Mouse (Mus musculus): ENCODE results near the gene Sdad1.
"Not testable (repeated sequence)": the region's sequence is repeated elsewhere in the genome, so short reads cannot be mapped to it uniquely, and the experiment has no call there.

The Sdad1 gene

DNA sequence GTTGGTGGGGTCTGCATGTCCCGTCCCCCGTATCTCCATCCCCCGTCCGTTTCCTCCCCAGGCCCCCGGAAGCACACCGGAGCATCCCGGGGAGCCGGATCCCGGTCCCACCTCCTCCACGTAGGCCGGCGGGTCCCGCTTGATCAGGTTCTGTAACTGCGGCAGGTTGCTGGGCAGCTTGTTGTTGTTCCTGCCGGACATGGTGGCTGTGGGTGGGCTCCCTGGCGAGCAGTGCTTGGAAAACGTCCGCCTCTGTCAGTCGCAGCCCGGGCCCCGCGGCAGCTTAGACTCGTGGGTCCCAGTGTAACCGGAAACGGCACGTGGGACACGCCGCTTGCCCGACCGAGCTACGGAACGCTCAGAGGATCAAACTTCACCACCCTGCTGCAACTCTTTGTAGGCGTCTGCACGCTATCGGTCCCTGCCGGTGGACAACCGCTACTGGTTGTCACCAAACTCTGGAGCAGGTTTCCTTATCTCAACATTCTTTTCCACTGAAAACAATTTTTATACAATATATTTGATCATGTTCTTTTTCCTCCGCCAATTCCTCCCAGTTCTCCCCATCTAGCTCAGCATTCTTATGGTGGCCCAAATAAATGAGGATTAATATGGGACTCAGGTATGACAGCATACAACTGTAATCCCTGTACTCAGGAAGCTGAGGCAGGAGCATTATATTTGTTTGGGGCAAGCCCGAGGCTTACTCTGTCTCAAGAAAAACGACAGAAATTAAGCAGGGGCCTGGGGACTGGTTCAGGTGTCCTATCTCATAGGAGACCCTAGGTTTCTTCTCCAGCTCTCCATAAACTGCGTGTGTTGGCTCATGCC, at the start of gene Sdad1:
TSS of gene Sdad1 (minus strand) at position 799 of the 831 bp plus-strand sequence.
- peak; percentile 96 for DNase-seq

- no peak for DNase-seq
Observed at GRCm38 (mm10) chr5:92358767-92359455, 48.6 kb upstream of the Sdad1 start.

DNA sequence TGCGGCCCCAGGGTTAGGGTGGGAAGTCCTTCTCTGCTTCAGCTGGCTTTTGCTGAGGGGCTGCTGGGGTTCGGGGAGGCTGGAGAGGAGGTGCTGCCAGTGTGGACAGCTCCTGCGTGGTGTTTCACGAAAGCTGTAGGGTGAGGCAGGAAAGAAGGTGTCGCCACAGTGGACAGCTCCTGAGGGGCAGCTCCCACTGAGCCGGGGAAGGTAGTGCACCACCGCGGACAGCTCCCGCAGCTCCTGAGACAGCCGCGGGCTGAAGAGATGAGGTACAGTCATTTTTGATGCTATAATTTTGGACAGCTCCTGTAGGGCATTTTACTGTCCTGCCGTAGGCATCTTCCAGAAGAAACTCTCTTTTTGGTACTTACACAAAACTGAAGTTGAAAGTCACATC, 47.8 kb upstream of the Sdad1 start:
- no peak for DNase-seq

- no peak for DNase-seq
Observed at GRCm38 (mm10) chr5:92353517-92353916, 43.2 kb upstream of the Sdad1 start.

DNA sequence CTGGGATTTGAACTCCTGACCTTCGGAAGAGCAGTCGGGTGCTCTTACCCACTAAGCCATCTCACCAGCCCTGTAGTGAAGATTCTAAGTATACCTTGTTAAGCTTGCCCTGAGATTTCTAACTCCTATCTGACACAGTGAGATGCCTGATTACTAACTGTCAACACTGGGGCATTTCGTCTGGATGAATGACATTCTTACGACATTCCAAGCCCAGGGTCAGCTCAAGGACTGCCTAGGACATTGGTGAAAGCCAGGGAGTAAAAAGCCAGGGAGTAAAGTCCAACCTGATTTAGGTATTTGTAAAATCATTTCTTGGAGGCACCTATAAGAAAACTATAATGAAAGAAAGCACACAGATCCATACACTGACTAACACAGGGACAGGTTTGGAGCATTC, 42.4 kb upstream of the Sdad1 start:
- not testable (repeated sequence) for DNase-seq

GRCm38 (mm10) chr5:92349731-92350130, 39.5 kb upstream of the Sdad1 start:
- no peak for DNase-seq

DNA sequence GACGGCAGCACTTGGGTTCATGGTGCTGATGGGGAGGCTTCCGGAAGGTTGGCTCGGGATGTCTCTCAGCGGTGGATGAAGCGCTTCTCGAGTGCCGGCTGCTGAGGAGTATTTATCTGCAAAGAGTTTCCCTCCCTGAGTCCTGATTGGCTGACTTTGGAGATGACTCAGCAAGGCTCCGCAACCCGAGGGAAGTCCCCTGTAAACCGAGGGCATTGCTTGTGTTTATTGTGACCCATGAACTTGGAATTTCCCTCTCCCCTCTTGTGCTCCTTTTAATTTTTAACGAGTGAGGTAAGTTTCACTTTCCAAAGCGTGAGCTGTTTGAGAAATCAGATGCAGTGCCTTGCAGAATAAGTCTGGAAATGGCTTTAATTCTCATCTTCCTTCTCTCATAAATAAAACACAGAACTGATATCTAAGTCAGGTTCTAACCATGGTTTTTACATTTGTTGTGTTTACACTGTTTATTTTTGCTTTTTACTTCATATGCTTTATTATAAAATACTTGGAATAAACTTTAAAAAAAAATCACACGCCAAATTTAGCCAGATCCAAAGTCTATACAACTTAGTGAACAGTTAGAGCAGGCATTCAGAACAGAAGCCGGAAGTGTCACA, 38.6 kb upstream of the Sdad1 start, which contains the start of gene Cxcl10:
TSS of gene Cxcl10 (minus strand) at position 96 of the 620 bp plus-strand sequence.
- peak; percentile 81 for DNase-seq

- no peak for DNase-seq
Observed at GRCm38 (mm10) chr5:92345006-92345405, 34.7 kb upstream of the Sdad1 start.

DNA sequence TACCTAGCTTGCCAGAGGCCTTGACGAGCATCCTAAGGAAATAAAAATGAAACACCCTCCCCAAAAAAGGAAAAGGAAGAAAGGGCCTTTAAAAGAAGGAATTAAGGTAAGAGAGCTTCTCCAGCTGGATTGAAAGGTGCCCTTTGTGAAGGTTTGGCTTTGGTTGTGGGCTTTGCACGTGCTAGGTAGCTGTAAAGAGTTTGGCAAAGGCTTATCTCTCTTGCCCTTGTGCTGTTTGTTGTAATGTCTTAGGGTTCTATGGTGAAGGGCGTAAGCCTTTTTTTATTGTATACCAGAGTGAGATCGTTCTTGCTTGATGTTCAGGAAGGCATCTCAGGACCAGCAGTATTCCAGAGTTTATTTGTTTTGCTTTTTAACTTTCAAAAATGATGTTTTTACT, 30.3 kb upstream of the Sdad1 start:
- no peak for DNase-seq

GRCm38 (mm10) chr5:92336743-92337142, 26.5 kb upstream of the Sdad1 start:
- no peak for DNase-seq

- DNase-seq: peak; percentile 73
Observed at GRCm38 (mm10) chr5:92332359-92332840, 22.1 kb upstream of the Sdad1 start.

DNA sequence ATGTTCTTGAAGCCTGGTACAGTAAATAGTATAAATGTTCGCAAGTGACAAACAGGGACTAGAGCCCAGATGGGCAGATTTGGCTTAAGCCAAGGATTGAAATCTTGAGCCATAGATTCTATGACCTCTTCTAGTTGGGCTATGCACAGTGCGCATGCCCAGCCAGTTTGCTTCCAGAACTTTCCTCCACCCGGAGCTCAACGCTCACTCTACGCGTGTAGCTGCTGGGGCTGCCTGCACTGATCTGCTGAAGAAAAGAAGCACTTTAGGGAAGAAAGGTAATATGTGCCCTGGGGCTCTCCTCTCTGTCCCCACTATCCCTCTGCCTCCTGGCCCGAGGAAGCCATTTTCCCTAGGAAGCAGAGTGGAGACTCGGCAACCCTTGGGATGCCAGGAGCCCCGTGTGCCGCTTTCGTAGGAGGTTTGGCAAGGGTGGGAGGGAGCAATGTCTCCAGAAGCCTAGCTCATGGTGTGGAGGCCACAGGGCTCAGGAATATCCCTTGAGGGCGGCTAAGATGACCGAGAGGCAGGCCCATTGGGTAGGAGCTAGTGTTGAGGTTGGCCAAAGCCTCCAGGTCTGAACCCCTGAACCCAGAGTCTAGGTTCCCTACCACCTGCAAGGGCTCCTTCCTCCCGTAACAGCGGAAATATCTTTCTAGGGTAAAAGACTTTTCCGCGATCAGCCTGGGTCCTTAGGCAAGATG, 21.5 kb upstream of the Sdad1 start, which contains the start of gene Art3:
TSS of gene Art3 (plus strand) at position 193 of the 704 bp plus-strand sequence.
- DNase-seq: no peak

- DNase-seq: no peak
Observed at GRCm38 (mm10) chr5:92331122-92331521, 20.8 kb upstream of the Sdad1 start.

DNA sequence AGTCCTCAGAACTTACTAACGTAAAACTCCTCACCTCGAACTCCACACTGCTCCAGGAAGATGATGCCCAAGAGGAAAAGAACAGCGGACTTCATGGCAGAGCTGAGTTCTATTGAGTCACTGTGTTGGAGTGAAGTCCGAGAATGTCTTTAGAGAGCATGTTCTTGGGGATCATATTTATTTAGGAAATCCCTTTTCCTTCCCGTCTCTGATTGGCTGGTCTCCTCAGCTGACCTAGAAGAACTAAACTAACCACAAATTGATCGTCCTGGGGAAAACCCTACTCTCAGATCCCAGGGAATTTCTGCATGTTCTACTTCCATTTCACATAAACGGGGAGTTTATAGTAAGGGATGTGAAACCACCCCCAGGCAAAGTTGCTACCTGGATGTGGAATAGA, 17.6 kb upstream of the Sdad1 start, which contains the start of gene Cxcl9:
TSS of gene Cxcl9 (minus strand) at position 151 of the 400 bp plus-strand sequence.
- DNase-seq: no peak

DNA sequence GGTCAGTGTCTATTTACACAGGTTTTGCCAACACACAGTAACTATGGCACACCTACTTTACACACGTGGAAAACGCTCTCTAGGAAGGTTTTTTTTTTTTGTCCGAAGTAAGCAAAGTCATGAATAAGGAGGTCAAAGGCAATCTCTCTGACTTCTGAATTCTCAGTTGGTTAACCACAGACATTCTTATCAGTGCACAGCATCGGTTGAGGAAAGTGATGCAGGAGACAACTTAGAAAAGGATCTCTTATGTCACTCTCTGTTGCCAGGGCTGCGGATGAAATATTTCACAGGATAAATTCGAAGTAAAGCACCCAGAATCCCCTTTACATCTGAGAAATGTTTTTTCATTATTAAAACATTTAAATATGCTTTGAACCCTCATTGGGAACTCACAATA, 17.1 kb upstream of the Sdad1 start:
- no peak for DNase-seq

DNA sequence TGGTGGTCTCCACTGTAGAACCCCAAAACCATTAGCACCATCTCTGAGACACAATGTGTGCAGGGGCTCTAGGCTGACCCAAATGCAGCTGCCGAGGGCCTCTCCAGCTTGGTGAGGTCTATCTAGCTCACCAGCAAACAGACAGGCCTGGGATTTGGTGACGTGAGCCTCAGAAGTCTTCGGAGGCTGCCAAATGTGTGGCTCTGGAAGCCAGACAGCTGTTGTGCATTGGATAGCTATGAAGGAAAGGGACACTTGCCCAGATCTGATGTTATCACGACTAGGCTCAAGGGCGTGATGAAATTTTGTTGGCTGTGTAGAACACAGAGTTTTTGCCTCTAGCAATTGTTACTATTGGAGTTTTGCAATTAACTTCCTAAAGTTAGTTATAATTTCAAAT, 13.0 kb upstream of the Sdad1 start:
- DNase-seq: peak; percentile 65

GRCm38 (mm10) chr5:92322612-92323011, 12.3 kb upstream of the Sdad1 start:
- no peak for DNase-seq

DNA sequence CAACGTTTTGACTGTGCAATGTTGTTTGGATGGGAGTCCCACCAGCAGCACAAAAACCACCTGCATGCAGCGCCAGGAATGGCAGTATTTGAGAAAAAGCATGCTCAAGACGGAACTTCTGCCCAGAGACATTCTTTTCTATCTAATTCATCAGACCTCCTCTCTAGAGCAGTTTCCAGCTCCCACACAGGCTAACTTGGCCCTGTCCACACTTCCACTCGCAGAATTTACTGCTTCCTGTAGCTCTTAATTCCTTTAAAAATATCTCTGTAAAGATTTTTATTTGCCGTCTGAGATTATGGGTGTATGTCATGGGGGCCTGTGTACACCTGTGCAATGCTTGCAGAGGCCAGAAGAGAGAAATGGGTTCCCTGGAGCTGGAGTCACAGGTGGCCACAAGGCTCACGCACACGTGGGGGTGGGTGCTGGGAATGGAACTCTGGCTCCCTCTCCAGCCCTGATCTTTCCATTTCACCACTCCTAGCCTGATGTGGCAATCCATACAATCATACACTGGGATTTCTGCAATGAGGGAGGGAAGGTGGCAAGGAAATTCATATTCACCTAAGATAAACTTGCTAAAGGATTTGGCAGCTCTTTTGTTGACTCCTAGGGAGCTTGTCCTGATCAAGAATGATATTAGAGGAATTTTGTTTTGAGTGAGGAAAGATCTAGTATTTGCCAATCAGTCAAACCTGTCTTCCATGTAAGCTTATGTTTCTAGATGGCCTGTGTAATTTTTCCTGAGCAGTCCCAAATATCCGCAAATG, 11.5 kb upstream of the Sdad1 start:
- peak; percentile 40 for DNase-seq

DNA sequence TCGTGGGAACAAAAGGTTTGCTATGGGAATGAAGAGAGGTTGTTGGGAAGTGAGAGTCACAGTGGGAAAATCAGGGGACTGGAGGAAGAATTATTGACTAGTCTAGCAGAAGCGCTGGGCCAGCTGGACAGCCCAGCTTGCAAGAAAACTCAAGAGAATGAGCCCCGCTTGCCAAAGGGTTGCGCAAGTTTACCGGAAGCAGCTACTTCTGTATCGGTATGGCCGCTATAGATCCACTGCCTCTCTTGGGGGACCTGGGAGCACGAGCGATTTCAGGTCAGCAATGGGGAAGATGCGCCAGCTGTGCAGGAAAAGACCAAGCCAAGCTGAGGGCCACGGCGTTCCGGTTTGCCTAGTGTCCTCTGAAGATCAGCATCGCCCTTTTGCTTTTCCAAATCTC, 8.3 kb upstream of the Sdad1 start:
- no peak for DNase-seq

GRCm38 (mm10) chr5:92318119-92318518, 7.8 kb upstream of the Sdad1 start:
- no peak for DNase-seq

- no peak for DNase-seq
Observed at GRCm38 (mm10) chr5:92313776-92314175, 3.5 kb upstream of the Sdad1 start.
